Mouse (Mus musculus) embryonic facial prominence, embryonic 11.5 days (tissue): ENCODE results near the gene Trim44. TPM values are rescaled to one million over a fixed set of nuclear protein-coding genes. Genes with fewer than 3 reads are reported as not detected.

Source experiments
- ATAC-seq: fragments of 200-750 bp; cut with Nextera tagmentation; replicated peaks from 2 replicates; pipeline ENCODE4 v1.8.0; 2017; ENCODE audit warnings: low read depth; ENCODE audit not compliant: insufficient number of reproducible peaks, low FRiP score, low TSS enrichment
- DNase-seq: peaks from one replicate; pipeline ENCODE4 v3.0.0-alpha.2; 2015; ENCODE audit warnings: low spot score
- H3K27ac ChIP-seq: fragments of 300-500 bp; sonication (generic); replicated peaks from 2 replicates; pipeline ENCODE4 v1.5.1; 2014; ENCODE audit warnings: mild to moderate bottlenecking, low read depth, low read length, control low read depth
- H3K27me3 ChIP-seq: fragments of 300-500 bp; sonication (generic); 2 replicates; pipeline ENCODE4 v1.6.1; 2014; ENCODE audit warnings: mild to moderate bottlenecking, low read length, moderate library complexity, mixed read lengths; ENCODE audit not compliant: control insufficient read depth, insufficient read depth
- H3K36me3 ChIP-seq: fragments of 300-500 bp; sonication (generic); replicated peaks from 2 replicates; pipeline ENCODE4 v1.6.1; 2014; ENCODE audit warnings: low read depth, mild to moderate bottlenecking, low read length, moderate library complexity, mixed read lengths; ENCODE audit not compliant: control insufficient read depth, insufficient read depth
- H3K4me1 ChIP-seq: fragments of 300-500 bp; sonication (generic); 2 replicates; pipeline ENCODE4 v1.6.1; 2014; ENCODE audit warnings: low read length, mixed read lengths; ENCODE audit not compliant: control insufficient read depth, insufficient read depth
- H3K4me2 ChIP-seq: fragments of 300-500 bp; sonication (generic); 2 replicates; pipeline ENCODE4 v1.6.1; 2014; ENCODE audit warnings: low read depth, mild to moderate bottlenecking, control low read depth, low read length, moderate library complexity
- H3K4me3 ChIP-seq: fragments of 300-500 bp; sonication (generic); 2 replicates; pipeline ENCODE4 v1.5.1; 2014; ENCODE audit warnings: low read depth, low read length, control low read depth
- H3K9ac ChIP-seq: fragments of 300-500 bp; sonication (generic); replicated peaks from 2 replicates; pipeline ENCODE4 v1.6.1; 2014; ENCODE audit warnings: mild to moderate bottlenecking, control low read depth, low read length
- H3K9me3 ChIP-seq: fragments of 300-500 bp; sonication (generic); replicated peaks from 2 replicates; pipeline ENCODE4 v1.6.1; 2016; ENCODE audit warnings: mild to moderate bottlenecking, low read length, inconsistent platforms, mixed read lengths; ENCODE audit not compliant: control insufficient read depth
- WGBS: fragments of 180-500 bp; shearing (Covaris S2); extraction: QIAGEN DNeasy Blood & Tissue Kit; methylation state at CpG from one replicate; pipeline ENCODE4 v1.1.7; 2014; 5-methylcytosine and 5-hydroxymethylcytosine counted together
- polyA plus RNA-seq: library from polyadenylated mRNA; unstranded; fragments of >200 nt; fragmentation: Nextera tagmentation; extraction: Ambion mirVana; gene quantifications from 2 replicates; pipeline ENCODE4 v1.2.1, GENCODE M21; 2014

Gene Trim44
- polyA plus RNA-seq, 1 experiment from 2014 or later: 35.7 TPM

DNA sequence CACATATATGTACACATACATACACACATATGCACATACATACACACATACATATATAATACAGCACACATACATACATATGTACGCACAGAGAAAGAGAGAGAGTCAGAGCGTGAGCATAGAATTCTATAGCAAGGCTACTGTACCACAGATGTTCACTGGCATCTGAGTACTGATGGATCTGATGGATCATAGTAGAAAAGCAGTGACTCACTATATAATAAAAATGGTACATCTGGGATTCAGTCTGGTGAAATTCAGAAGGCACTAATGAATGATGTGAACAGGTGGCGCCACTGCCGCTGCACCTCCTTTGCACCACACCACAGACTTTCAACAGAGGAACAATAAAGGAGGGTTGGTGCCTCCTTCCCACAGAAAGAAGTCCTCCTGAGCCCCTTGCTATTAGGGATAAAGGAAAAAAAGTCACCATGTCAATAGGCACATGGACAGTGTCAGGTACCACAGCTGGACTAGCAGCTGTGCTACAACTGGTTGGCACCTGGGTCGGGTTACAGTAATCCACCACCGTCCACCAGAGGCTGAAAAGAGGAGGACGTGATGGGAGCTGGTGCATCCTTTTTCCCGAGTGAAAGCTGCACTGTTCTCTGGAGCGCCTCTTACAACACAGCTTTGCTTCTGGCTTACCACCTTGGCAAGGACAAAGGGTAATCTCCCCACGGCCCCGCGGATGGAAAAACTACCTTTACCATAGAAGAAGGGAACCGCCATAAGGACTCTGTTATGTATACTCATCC lies 139.9 kb downstream of the Trim44 start:
- no peaks in the 10 kb centered on the region for H3K27me3 ChIP-seq
- 59% methylated on average over 13 of the region's 13 CpGs for WGBS
- H3K4me1 ChIP-seq: no peaks in the 10 kb centered on the region
- H3K9ac ChIP-seq: no peak overlapping the region
- H3K36me3 ChIP-seq: no peaks in the 10 kb centered on the region
- no peak for DNase-seq
- H3K9me3 ChIP-seq: no peaks in the 10 kb centered on the region
- ATAC-seq: no peak
- H3K4me2 ChIP-seq: no peak overlapping the region
- H3K27ac ChIP-seq: no peak overlapping the region
- H3K4me3 ChIP-seq: no peak overlapping the region

DNA sequence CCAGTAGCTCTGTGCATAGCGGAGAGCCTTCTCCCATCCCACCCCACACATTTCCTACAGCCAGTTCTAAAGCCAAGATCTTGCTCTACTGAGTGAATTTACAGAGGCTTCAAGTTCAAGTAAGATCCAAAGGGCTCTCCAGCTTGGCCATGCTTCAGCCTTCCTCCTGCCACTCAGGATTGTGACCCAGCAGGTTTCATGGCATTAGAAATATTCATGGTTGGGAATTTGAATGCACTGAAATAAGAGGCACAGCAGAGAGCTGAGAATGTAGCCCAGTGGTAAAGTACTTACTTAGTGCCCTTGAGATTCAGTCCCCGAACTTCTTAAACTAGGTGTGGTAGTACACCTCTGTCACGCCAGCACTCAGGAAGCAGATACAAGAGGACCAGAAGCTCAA lies 140.7 kb downstream of the Trim44 start:
- Histone ChIP-seq H3K9me3 (no peaks in the 10 kb centered on the region), H3K27me3 (no peaks in the 10 kb centered on the region), H3K4me1 (no peaks in the 10 kb centered on the region), H3K9ac (no peak overlapping the region), H3K4me3 (no peak overlapping the region), H3K4me2 (no peak overlapping the region), H3K36me3 (no peaks in the 10 kb centered on the region), H3K27ac (no peak overlapping the region)
- ATAC-seq (no peak), DNase-seq (no peak)
- 91% methylated on average over 3 of the region's 3 CpGs for WGBS

DNA sequence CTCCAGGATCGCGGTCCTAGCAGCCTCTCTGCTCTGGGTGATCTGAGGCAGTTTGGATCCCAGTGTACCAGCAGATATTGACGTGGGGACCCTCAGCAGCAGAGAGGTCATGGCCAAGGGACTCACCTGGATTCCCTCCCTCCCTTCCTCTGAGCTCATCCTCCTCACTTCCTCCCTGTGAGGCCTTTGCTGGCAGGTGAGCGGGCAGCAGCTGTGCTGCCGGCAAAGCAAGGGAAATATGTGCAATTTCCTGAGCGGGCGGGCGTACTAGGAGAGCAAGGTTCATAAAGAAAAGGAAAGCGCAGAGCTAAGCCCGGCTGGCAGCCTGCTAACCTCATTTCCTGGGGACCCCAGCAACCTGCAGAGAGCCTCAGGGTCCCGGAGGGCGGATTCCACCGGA lies 148.5 kb downstream of the Trim44 start:
- peak overlapping the region; percentile 26; the same call in 1 of the 2 replicates for H3K9ac ChIP-seq
- 0 out of 2 replicates have a peak overlapping the region, but pooled peaks have one; percentile 2 for H3K4me3 ChIP-seq
- H3K9me3 ChIP-seq: no peaks in the 10 kb centered on the region
- no peak overlapping the region for H3K27ac ChIP-seq
- H3K4me2 ChIP-seq: peak overlapping the region; percentile 21
- H3K27me3 ChIP-seq: peaks cover 3% of the 10 kb centered on the region
- 6% methylated on average over 13 of the region's 13 CpGs for WGBS
- DNase-seq: peak; percentile 55
- H3K4me1 ChIP-seq: peaks cover 6% of the 10 kb centered on the region; the same call in 1 of the 2 replicates
- H3K36me3 ChIP-seq: no peaks in the 10 kb centered on the region
- ATAC-seq: no peak

DNA sequence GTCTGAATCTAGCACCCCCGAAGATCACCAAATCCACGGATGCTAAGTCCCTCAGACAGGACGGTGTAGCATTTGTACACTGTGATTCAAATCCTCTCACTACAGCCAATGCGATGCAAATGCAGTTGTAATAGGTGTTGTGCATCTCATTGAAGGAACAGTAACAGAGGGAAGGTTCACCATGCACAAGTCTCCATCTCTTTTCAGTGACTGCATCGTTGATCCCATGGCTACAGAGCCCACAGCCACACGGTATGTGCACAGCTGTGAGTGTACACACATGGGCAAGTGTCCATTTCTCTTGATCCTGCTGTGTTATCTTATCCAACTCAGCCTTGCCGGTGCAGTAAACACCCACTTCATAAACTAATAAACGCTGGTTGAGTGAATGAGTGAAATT lies 148.9 kb downstream of the Trim44 start:
- H3K27ac ChIP-seq: no peak overlapping the region
- 32% methylated on average over 8 of the region's 8 CpGs for WGBS
- H3K9ac ChIP-seq: peak overlapping the region; percentile 5; the same call in 1 of the 2 replicates
- DNase-seq (no peak), ATAC-seq (no peak)
- H3K4me1 ChIP-seq: peaks cover 6% of the 10 kb centered on the region; the same call in 1 of the 2 replicates
- no peaks in the 10 kb centered on the region for H3K36me3 ChIP-seq
- no peak overlapping the region for H3K4me2 ChIP-seq
- no peaks in the 10 kb centered on the region for H3K9me3 ChIP-seq
- H3K4me3 ChIP-seq: no peak overlapping the region
- H3K27me3 ChIP-seq: peaks cover 3% of the 10 kb centered on the region

DNA sequence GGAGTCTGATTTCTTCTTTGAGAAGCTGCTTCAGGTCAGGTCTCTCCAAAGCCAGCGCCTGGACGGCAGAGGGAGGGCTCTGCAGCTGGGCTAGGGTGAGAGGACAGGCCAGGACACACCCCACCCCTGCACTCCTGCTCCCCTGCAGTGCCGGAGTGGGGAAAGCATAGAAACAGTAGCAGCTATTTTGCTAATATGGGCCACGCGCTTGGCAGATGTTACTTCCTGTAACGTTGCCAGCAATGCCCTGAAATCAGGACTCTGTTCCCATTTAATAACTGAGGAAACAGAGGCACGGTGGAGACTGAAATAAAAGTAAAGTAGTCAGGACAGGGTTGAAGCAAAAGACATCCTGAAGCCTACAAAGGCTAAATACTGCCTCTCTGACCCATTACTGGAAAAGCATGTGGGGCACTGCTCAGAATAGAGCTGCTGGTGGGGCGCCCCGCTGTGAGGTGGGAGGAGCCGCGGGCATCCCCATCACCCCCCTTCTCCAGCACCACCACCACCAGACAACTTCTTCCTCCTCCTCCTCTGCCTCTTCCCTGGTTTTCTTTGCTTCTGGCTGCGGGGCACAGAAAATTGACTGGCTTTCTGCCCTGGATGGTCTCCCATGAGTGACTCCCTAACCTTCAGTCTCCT lies 149.5 kb downstream of the Trim44 start:
- ATAC-seq (0 out of 2 replicates have a peak, but pooled peaks have one; percentile 31), DNase-seq (peak; percentile 19)
- Histone ChIP-seq H3K4me3 (no peak overlapping the region), H3K9me3 (no peaks in the 10 kb centered on the region), H3K36me3 (no peaks in the 10 kb centered on the region), H3K4me1 (peaks cover 6% of the 10 kb centered on the region; the same call in 1 of the 2 replicates), H3K27ac (no peak overlapping the region), H3K9ac (peak overlapping the region; percentile 5), H3K4me2 (peak overlapping the region; percentile 11), H3K27me3 (peaks cover 3% of the 10 kb centered on the region)
- 5% methylated on average over 12 of the region's 12 CpGs for WGBS

DNA sequence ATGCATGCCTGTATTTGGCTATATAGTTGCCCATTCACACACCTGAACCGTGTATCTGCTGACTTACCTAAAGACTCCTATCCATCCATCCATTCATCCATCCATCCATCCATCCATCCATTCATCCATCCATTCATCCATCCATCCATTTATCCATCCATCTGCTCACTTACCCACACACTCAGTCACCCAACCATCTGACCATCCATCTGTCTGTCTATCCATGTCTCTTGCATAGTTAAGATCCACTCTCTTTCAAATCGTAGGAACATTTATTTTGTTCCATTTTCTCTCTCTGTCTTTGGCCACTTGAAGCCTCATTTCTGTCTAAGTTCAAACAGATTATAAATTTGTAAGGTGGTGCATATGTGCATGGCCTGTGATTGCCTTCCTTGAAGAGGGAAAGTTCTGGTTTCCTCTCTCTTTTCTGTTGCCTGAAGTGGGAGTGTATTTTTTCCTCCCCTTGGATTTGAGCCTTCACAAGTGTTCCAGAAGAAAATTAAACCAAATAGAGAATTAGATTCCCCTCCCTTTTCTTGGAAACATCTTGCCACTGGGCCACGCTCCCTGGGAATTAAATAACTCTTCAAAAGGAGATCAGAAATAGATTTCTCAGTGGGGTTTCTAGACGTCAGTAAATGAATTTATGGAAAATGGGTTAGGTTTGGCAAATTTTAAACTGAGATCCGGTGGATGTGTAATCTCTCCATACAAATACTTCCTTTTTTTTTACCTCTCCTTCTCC lies 150.9 kb downstream of the Trim44 start:
- no peak overlapping the region for H3K27ac ChIP-seq
- H3K9me3 ChIP-seq: no peaks in the 10 kb centered on the region
- ATAC-seq (no peak), DNase-seq (no peak)
- H3K4me1 ChIP-seq: peaks cover 6% of the 10 kb centered on the region; the same call in 1 of the 2 replicates
- H3K9ac ChIP-seq: no peak overlapping the region
- no peak overlapping the region for H3K4me2 ChIP-seq
- 78% methylated on average over 5 of the region's 5 CpGs for WGBS
- H3K4me3 ChIP-seq: no peak overlapping the region
- H3K27me3 ChIP-seq: peaks cover 3% of the 10 kb centered on the region
- H3K36me3 ChIP-seq: no peaks in the 10 kb centered on the region

DNA sequence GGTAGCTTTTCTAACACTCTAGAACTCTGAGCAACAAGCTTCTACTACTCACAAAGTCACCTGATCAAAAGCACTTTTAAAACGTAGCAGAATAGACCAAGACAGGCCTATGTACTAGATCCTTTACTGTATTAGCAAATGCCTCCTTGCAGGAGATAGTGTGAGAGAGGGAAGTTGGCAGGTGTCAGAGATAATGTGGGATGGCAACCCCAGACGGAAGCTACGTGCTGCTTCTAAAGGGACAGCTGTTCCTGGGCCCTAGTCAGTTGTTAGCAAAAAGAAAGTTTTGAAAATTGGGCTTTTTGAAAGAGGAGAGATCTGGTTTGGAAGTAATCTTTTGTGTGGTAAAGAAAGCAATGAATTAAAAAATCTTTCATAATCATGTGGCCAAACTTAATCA lies 151.5 kb downstream of the Trim44 start:
- Histone ChIP-seq H3K4me1 (peaks cover 6% of the 10 kb centered on the region; the same call in 1 of the 2 replicates), H3K4me3 (no peak overlapping the region), H3K27ac (no peak overlapping the region), H3K9me3 (no peaks in the 10 kb centered on the region), H3K9ac (no peak overlapping the region), H3K36me3 (no peaks in the 10 kb centered on the region), H3K27me3 (peaks cover 3% of the 10 kb centered on the region), H3K4me2 (no peak overlapping the region)
- 82% methylated on average over 3 of the region's 3 CpGs for WGBS
- DNase-seq: no peak
- no peak for ATAC-seq
